Mouse (Mus musculus) megakaryocyte progenitor cell, adult 5-6 weeks (primary cell): ENCODE measurements at regions not wholly inside any gene's neighbourhood (a gene's known extent, or its start where the extent isn't known, plus 50 kb on each side); places are given as distances from the start of the nearest gene placed in this dataset.

Source experiments
- ATAC-seq: replicated peaks from 2 replicates; pipeline ENCODE4 v1.8.0; 2016; ENCODE audit warnings: mild to moderate bottlenecking, moderate TSS enrichment, inconsistent platforms; ENCODE audit not compliant: poor library complexity

DNA sequence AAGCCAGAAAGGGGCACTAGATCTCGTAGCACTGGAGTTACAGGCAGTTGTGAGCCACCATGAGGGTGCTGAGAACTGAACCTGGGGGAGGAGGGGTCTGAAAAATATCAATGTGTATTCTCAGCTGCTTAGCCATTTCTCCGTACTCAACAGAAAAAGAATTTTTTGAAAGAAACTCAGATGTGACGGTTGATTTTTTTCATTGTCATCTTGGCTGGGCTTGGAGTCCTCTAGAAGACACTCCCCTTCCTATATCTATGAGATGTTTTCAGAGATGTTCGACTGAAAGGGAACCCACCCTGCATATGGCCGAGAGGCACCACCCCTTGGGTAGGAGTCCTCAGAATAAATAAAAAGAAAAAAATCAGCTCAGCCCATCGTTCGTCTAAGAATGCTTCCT is 110.1 kb downstream of the Tomm20 start:
- no peak for ATAC-seq

DNA sequence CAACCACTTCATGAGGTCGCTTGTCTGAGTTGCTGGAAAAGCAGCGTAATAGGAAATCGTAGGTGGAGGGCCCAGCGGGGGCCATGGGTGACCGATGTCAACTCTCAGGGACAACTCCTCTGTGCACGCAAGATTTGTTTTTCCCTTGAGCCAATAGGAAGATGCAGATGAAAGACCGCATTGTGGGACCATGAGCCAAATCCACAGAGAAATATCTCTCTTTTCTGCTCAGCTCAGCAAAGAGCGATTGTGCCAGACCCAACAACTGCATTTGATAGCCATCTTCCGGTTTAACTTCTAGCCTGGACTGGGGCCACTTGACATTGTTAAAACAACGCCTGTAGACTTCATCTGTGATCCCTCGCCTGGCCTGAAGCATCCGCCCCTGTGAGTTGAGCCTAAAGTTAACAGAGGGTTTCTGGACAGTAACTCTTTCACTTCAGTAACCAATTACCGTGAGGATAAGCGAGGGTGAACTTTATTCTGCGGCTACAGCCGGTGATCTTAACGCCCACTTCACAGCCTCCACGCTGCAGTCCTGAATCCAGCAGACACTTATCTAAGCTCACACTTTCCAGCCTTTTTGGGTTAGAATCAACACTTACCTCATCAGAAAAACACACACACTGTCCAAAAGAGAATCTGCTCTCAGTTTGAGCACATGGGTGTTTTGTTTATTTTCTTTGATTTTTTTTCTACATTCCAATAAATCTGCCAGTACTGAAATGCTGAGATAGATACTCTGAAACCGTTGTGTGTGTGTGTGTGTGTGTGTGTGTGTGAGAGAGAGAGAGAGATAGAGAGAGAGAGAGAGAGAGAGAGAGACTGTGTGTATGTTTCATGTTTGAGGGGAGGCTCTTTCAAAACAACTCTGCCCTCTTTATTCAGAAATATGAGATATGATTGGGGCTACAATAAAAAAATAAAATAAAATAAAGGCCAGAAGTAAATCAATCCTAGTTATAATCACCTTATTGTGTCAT is 111.9 kb downstream of the Tomm20 start:
- ATAC-seq, result peak; percentile 26

DNA sequence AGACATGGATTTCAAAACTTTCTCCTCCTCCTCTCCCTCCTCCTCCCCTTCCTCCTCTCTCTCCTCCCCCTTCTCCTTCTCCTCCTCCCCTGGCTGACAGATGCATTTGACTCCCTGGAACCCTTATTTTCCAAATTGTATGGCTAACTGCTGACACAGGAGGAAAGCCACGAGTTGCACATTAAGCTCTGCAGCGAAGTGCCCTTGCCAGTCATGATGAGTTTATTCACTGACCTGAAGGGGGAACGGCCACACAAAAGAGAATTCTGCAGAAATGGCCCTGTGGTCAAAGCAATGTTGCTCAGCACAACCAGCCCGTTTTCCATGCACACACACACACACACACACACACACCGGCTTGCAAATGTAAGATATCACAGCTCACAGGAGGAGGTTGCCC is 112.6 kb downstream of the Tomm20 start:
- ATAC-seq, result peak; percentile 21

DNA sequence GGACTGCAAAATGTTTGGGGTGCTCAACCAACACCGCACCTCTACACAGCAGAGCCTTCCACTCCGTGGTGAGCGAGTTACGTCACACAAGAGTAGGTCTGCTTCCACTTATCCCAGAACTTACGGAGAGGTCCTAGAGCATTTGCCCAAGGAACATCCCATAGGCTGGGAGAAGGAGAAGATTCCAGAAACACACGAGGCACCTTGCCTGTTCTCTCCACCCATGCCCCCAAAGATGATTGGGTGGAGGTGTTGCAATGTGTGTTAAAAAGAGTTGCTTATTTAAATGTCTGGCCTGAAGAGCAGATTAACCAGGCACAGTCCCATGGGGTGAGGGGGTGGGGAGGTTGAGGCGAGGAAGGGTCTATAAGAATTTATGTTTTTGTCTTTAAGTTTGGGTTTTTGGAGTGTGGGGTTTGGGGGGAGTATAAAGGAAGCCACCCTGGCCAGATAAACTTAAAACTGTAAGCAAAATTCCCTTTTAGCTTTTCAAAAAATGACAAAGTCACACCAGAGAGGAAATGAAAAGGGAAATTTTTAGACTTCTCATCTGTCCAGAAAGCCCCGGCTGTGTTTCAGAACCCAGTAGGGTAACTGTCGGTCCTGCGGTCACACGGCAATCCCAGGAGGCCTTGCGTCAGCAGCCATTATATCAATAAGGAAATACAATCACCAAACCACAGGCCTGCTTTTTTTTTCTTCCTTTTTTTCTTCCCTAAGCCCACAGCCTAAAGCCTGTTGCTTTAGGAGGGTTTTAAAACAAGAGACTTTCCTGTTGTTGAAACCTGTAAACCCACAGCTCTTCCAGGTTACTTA is 113.3 kb downstream of the Tomm20 start:
- peak; percentile 55 for ATAC-seq

DNA sequence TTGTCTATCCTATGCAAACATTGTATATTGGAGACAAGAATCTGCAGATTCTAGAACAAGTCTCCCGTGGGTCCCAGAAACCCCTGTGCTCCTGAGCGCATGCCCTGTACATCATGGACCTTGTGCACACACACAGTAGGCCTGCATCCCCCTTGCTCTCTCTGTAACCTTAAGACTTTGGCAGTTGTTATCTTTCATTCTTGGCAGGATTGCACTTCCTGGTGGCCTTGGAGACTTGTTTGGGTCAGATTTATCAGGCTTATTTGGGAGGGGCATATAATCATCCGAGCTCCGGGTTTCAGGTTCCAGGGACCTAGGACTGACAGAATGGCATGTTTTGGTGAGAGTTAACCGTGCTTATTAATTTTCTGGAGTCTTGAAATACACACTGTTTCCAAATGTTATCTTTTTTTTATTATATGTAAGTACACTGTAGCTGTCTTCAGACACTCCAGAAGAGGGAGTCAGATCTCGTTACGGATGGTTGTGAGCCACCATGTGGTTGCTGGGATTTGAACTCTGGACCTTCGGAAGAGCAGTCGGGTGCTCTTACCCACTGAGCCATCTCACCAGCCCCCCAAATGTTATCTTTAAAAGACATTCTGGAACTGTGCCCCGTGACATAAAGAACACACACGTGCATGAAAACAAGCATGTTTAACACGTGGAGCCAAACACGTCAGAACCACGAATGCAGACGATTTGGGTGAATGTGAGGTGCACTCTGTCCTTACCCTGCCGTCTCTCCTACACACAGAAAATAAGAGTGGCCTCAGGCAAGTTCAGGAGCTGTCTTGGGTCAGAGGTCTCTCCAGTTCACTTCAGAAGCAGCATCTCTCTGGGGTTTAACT is 114.1 kb downstream of the Tomm20 start:
- ATAC-seq, result no peak

DNA sequence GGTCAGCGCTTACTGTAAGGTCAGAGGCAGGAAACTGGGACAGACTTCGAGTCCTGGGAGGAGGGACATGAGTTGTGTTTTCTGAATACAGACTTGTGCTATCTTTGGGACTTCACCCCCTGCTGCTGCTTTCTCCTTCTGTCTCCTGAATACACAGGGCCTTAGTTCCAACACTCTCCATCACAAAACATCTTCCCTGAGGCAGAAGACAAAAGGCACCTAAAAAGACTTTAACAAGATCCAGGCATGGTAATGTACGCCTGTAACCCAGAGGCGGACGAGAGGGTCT is 115.5 kb downstream of the Tomm20 start:
- no peak for ATAC-seq

DNA sequence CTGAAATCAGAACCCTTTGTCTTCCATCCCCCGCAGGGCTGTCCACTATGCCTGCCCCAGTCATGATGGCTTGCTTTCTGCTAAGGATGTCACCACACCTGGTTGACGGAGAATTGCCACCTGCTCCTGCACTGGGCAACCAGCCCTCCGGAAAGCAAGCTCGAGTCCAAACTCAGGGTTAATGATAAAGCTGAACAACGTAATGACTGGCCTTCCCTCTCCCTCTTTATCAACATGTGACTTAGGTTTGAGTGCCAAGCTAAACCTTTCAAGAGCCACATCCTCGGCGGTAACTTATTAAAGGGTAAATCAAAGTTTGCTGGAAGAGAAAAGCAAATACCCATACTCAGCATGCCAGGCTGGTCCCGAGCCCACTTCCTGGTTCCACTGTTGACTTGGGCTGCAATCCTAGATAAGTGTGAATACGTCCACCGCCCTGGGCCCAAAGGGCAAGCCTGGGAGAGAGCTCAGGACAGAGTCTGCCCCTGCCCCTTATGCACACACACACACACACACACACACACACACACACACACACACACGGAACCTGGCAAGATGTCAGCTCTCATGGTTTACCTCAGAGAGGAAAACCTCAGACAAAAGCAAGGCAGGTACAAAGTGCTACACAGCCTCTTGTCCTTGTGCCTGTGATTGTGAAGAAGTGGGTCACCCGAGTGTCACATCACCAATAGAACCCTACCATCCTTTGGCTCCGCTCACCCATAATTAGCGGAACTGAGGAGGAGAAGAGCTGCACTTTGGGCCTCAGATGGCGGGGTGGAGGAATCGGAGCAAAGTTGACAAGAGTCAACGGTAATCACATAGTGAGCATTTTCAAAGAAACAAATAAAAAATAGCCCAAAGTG is 116.0 kb downstream of the Tomm20 start:
- no peak for ATAC-seq

DNA sequence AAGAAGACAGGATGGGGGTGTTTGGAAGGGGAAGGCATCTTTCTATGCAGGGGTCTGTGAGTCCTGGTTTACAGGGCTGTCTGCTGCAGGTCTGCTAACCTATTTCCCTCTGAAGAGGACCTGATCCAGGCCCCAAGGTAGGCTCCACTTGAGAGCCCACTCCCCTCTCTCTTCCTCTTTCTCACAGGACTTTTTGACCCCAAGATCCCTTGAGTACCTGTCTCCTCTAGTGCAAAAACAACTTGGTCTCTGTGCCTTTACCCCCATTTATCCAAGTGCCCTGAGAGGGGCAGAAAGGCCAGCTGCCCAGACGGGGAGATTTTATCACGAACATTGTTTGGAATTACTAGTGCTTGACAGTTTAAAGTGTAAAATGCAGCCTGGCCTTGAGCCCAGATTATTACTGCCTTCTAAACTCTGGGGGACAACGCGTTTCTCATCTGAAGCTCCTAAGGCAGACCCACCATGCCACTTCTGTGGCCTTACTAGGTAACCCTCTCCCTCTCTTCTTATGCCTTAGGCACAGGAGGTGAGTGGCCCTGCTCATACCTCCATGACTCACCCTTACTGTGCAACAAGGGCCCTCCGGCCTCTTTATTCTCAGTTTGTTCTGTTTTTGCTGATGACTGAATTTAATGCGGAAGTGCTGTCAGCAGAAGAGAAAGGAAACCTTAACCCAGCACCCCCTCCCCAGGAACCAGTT is 117.8 kb downstream of the Tomm20 start:
- ATAC-seq, result peak; percentile 14; the same call in 1 of the 2 replicates

DNA sequence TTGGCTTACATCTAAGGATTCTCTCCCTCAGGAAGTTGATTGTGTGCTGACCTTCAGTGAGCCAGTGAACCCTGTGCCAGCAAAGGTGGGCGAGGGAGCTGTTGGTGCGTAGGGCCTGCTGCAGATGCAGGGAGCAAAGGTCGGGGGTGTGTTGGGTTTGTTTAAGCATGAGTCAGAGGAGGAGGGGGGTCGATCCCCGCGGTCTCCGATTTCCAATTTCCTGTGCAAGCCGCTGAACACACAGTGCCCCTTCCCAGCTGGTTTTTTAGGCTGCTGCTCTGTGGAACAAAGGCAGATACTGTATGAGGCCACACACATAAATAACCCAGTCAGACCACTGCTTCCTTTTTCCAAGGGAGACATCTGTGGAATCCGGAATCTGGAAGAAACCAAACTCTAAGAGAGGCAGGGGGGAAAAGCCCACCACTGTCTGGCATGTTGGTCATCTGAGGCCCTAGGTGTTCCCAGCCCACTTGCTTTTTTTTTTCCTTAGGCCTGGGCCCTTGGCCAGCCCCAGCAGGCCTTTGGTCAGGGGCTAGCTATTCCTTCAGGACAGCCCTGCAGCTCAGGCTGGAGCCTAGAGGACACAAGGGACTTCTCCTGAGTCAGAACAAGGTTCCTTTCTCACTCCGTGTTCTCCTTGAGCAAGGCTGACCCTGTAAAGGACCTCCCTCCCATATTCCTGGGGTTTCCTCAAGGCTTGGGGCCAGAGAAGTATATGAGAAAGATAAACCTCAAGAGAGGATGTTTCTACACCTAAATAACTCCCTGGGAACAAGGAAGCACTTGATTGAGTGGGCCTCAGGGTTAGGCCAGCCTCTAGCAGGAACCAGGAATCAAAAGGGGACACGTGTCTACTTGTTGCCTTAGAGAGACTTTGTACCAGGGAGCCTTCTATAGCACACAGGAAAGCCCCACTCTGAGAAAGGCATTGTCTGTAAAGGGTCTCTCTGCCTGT is 119.0 kb downstream of the Tomm20 start:
- peak; percentile 51 for ATAC-seq

DNA sequence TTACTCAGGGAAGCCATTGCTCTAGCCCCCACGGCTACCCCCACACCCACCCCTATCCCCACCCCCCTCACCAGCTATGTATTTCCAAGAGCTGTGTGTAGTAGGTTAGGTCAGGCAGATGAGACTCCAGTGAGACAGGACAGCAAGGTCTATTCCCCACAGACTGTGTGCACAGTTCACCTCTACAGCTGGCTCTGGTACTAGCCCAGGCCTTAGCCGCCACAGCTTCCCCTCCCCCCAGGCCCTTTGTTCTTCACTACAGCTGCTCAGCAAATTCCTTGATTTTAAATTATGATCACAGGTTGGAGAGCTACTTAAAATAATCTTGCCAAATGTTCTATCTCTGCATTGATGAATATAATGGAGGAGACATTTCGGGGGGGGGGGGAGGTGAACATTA is 119.8 kb downstream of the Tomm20 start:
- ATAC-seq, result no peak

DNA sequence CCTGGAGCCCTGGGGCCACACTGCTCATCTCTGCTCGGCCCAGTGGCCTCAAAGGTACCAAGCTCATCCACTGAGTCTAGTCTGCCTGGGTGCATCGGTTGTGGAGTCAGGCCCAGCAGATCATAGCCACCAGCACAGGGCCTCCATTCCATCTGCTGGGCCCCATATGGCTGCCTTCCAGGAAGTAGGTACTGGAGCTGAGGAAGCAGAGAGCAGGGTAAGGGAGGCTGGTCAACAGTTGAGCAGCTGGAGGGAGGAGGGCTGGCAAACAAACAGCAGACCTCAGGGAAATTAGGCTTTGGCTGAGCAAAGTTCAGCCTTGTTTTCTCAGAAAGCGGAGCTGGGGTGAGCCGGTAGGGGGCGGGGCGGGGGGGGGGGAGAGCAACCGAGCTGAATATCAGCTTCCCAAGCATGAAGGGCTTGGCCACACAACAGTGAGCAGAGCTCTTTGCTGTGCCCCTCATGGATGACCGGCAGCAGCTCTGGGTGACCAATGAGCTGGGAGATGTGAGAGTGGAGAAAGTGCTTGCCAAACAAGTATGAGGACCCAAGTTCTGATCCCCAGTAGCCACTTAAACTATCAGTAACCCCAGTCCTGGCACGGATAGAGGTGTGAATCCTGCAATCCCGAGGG is 121.0 kb downstream of the Tomm20 start:
- peak; percentile 38 for ATAC-seq

DNA sequence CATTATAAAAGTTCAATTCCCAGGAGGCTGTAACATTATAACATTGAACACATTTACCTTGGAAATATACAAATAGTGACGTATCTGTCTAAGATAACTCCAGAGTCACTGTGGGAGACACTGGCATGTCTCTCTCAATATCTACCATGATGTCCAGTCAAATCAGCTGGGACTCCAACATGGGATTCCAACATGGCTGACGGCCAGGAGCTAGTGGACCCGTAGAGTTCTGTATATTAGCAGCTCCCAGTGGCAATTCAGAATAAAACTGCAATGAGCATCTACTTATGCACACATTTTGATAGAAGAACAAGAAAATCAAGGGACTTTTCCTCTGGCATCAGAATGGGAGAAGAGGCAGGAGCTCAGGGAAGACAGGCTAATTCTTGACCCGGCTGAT is 123.4 kb downstream of the Tomm20 start:
- no peak for ATAC-seq

DNA sequence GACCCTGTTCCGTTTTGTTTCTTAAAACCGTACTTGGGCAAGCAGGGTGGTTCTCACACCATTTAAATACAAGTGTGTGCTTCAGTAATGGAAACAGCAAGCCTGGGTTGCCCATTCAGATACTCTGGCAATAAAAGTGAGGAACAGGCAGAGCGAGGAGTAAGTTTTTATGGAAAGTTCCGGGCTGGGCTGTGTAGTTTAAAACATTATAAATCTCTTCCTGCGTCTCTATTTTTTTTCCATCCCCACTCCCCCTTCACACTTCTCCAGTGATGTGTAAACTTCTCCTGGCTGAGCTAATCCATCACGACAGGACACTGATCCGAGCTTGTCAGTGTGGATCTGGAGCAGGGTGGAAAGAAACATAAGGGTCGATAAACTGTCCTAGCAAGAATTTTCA is 124.4 kb downstream of the Tomm20 start:
- ATAC-seq, result no peak

DNA sequence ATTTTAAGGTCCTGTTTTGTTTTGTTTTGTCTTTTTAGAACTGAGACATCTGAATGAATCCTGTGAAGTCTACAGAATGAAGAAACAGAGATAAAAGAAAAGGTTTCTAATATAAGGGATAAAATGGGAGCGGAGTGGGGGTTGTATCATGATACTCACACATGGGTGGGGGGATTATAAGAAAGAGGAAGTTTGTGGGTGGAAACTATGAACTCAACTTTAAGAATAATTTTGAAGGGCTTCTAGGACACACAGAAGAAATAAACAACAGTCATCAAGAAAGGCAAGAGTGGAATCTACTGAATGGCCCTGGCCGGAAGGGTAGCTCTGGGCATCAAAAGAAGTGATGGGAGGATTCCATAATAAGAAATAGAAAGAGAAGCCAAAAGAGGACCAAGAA is 125.1 kb downstream of the Tomm20 start:
- ATAC-seq, result 0 out of 2 replicates have a peak, but pooled peaks have one; percentile 1

DNA sequence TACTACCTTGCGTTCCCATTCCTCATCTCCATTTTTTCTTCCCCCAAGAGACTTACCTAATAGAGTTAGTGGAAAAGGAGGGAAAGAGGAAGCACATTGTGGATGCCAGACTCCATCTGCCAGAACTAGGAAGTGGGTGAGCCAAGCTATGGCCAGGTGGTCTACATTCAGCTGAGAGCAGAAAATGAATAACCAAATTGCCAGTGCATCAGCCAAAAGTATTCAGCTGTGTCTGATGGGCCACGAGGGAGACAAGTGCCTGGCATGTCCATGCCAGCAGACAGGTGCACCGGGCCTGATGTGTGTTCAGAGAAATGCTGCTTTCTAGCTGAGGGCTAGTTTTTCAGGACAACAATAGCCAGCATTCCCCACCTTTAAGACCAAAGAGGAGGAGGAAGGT is 126.4 kb downstream of the Tomm20 start:
- peak; percentile 56 for ATAC-seq

DNA sequence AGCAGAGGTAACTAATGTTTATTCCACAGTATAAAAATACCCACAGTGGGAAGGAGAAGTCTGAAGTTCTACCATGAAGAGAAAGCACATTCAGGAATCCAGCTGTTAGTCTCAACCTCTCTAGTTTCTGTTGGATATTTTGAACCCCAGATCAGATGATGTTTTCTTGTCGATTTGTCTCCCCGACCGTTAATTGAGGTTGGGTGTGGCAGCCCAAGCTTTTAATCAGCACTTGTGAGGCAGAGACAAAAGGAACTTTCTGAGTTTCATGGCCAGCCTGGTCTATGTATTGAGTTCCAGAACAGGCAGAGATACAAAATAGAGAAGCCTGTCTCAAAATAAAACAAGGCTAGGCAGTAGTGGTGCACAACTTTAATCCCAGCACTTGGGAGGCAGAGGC is 129.5 kb downstream of the Tomm20 start:
- ATAC-seq, result peak; percentile 24; the same call in 1 of the 2 replicates

DNA sequence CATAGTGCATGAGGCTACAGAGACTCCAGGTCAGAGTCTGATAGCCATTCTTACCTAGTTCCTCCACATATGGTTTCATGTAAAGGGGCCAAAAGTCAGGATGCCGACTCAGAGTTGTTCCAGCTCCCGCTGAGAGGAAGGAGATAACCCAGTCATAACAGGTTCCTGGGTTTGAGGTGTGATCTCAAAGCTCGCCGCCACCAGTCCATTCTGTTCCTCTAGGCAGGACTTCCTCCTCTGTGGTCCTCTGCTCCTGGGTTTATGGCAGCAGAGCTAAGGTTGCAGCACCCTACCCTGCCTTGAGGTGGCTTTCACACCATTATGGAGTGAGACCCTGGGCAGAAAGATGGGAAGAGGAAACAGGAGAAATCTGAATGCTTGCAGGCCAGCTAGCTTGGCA is 131.2 kb downstream of the Tomm20 start:
- peak; percentile 66 for ATAC-seq

DNA sequence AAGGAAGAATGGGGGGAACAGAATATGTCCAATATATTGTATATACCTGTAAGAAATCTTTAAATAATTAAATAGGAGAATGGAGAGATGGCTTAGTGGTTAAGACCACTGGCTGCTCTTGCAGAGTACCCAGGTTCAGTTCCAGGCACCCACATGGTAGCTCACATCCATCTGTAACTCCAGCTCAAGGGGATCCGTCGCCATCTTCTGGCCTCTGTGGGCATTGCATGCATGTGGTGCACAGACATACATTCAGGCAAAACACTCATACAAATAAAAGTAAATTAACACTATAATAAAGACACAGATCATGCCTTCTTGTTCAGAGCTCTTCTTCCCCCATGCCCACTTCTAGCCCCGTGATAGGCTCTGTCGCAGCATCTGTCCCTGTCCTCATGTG is 132.0 kb downstream of the Tomm20 start:
- ATAC-seq, result no peak
